Mouse (Mus musculus): ENCODE measurements at regions not wholly inside any gene's neighbourhood (a gene's known extent, or its start where the extent isn't known, plus 50 kb on each side); places are given as distances from the start of the nearest gene placed in this dataset.
A peak's percentile ranks its signal among the peaks of the same experiment; 100 is the strongest.

- DNase-seq (ENCODE audit: low spot score): no peak
Measured at GRCm38 (mm10) chr10:25032625-25033024, 105.3 kb upstream of the Arg1 start.

GRCm38 (mm10) chr10:25029387-25029915 is 102.2 kb upstream of the Arg1 start:
- peak; percentile 22 for DNase-seq (ENCODE audit: low spot score)

GRCm38 (mm10) chr10:25023601-25024157 is 96.4 kb upstream of the Arg1 start:
- DNase-seq (ENCODE audit: low spot score): peak; percentile 40

- no peak for DNase-seq (ENCODE audit: low spot score)
Measured at GRCm38 (mm10) chr10:25023044-25023540, 95.8 kb upstream of the Arg1 start.

- no peak for DNase-seq (ENCODE audit: low spot score)
Measured at GRCm38 (mm10) chr10:25018946-25019345, 91.7 kb upstream of the Arg1 start.

GRCm38 (mm10) chr10:25017843-25018242 is 90.6 kb upstream of the Arg1 start:
- no peak for DNase-seq (ENCODE audit: low spot score)

- DNase-seq (ENCODE audit: low spot score): no peak
Measured at GRCm38 (mm10) chr10:25016110-25016509, 88.8 kb upstream of the Arg1 start.

- DNase-seq (ENCODE audit: low spot score): peak; percentile 21
Measured at GRCm38 (mm10) chr10:25012129-25012528, 84.8 kb upstream of the Arg1 start.

GRCm38 (mm10) chr10:25001299-25001698 is 74.0 kb upstream of the Arg1 start:
- DNase-seq (ENCODE audit: low spot score): no peak

- DNase-seq (ENCODE audit: low spot score): no peak
Measured at GRCm38 (mm10) chr10:25000231-25001222, 73.2 kb upstream of the Arg1 start.

GRCm38 (mm10) chr10:24999807-25000206 is 72.5 kb upstream of the Arg1 start:
- DNase-seq (ENCODE audit: low spot score): no peak

GRCm38 (mm10) chr10:24997661-24998060 is 70.4 kb upstream of the Arg1 start:
- no peak for DNase-seq (ENCODE audit: low spot score)

GRCm38 (mm10) chr10:24995751-24996150 is 68.5 kb upstream of the Arg1 start:
- DNase-seq (ENCODE audit: low spot score): no peak

- no peak for DNase-seq (ENCODE audit: low spot score)
Measured at GRCm38 (mm10) chr10:24989965-24990653, 62.8 kb upstream of the Arg1 start.

- DNase-seq (ENCODE audit: low spot score): no peak
Measured at GRCm38 (mm10) chr10:24984801-24985200, 57.5 kb upstream of the Arg1 start.

GRCm38 (mm10) chr10:24981763-24982162 is 54.5 kb upstream of the Arg1 start:
- DNase-seq (ENCODE audit: low spot score): no peak
